Mouse (Mus musculus) forebrain, embryonic 13.5 days (tissue): ENCODE data around the gene Txk. TPM values are rescaled to one million over a fixed set of nuclear protein-coding genes. Genes with fewer than 3 reads are reported as not detected.

Source experiments
- ATAC-seq: fragments of 200-750 bp; cut with Nextera tagmentation; 2 replicates; pipeline ENCODE4 v1.8.0; 2017
- H3K27ac ChIP-seq: fragments of 300-500 bp; sonication (generic); 2 replicates; pipeline ENCODE4 v1.5.1; 2015; ENCODE audit warnings: inconsistent platforms, mild to moderate bottlenecking, moderate library complexity
- H3K27me3 ChIP-seq: fragments of 300-500 bp; sonication (generic); 2 replicates; pipeline ENCODE4 v1.6.1; 2015; ENCODE audit warnings: mild to moderate bottlenecking, inconsistent platforms
- H3K36me3 ChIP-seq: fragments of 300-500 bp; sonication (generic); 2 replicates; pipeline ENCODE4 v1.6.1; 2015; ENCODE audit warnings: mild to moderate bottlenecking, inconsistent platforms; ENCODE audit not compliant: poor library complexity, severe bottlenecking
- H3K4me1 ChIP-seq: fragments of 300-500 bp; sonication (generic); 2 replicates; pipeline ENCODE4 v1.6.1; 2015; ENCODE audit warnings: inconsistent platforms
- H3K4me2 ChIP-seq: fragments of 300-500 bp; sonication (generic); 2 replicates; pipeline ENCODE4 v1.6.1; 2015; ENCODE audit warnings: inconsistent platforms, mild to moderate bottlenecking, moderate library complexity
- H3K4me3 ChIP-seq: fragments of 300-500 bp; sonication (generic); 2 replicates; pipeline ENCODE4 v1.5.1; 2015; ENCODE audit warnings: mild to moderate bottlenecking, inconsistent platforms
- H3K9ac ChIP-seq: fragments of 300-500 bp; sonication (generic); 2 replicates; pipeline ENCODE4 v1.6.1; 2015; ENCODE audit warnings: mild to moderate bottlenecking, inconsistent platforms
- H3K9me3 ChIP-seq: fragments of 300-500 bp; sonication (generic); replicated peaks from 2 replicates; pipeline ENCODE4 v1.6.1; 2016; ENCODE audit warnings: inconsistent platforms
- WGBS: fragments of 180-500 bp; shearing (Covaris S2); methylation state at CpG from one replicate; pipeline ENCODE4 v1.1.7; 2015; 5-methylcytosine and 5-hydroxymethylcytosine counted together
- polyA plus RNA-seq: library from polyadenylated mRNA; unstranded; fragments of >200 nt; fragmentation: Nextera tagmentation; extraction: Ambion mirVana; gene quantifications from 2 replicates; pipeline ENCODE4 v1.2.1, GENCODE M21; 2015

Gene Txk
- polyA plus RNA-seq, 1 experiment from 2014 or later, result 0.08 TPM

DNA sequence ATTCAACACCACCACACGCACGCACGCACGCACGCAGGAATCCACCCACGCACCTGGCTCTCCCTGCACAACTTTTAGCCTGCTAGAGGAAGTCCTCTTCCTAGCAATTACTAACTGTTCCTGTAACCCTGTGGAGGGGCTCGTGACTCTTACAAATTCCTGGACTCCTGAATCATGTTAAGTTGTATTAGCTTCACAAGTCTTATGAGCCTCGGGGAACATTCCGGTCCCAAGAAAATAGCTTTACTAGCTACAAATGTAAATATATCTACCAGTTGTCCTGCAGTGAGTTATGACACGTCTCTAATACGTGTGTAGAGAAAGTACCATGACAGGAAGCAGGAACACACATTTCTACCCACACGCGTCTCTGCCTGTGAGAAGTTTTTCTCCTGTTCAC, 43.1 kb downstream of the Txk start:
- H3K27ac ChIP-seq, result no peak overlapping the region
- H3K36me3 ChIP-seq, result no peaks in the 10 kb centered on the region
- H3K4me3 ChIP-seq, result no peak overlapping the region
- H3K27me3 ChIP-seq, result no peaks in the 10 kb centered on the region
- no peak overlapping the region for H3K4me2 ChIP-seq
- no peak overlapping the region for H3K9ac ChIP-seq
- 93% methylated on average over 13 of the region's 13 CpGs for WGBS
- H3K4me1 ChIP-seq, result no peaks in the 10 kb centered on the region
- no peak for ATAC-seq
- no peaks in the 10 kb centered on the region for H3K9me3 ChIP-seq

DNA sequence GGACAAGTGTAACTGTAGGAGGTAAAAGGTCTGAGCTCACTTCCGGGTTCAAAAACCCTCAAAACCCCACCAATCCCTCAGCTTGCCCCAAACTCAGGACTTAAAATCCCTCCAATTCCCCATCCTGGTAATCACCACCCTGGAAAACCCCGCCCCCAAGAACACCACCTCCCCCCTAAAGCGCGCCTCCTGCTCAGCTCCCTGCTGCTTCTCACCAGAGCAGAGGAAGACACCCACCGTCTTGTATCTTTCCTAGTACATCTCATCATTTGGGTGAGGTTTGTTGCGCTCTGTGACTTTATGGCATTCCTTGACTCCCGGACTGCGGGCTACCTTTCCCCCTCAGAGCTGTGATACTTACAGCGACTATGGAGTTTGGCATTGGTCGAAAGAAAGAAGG, 45.9 kb downstream of the Txk start:
- Histone ChIP-seq H3K4me2 (no peak overlapping the region), H3K9ac (no peak overlapping the region), H3K36me3 (no peaks in the 10 kb centered on the region), H3K27me3 (no peaks in the 10 kb centered on the region), H3K27ac (no peak overlapping the region), H3K9me3 (no peaks in the 10 kb centered on the region), H3K4me3 (no peak overlapping the region), H3K4me1 (no peaks in the 10 kb centered on the region)
- ATAC-seq, result no peak
- 65% methylated on average over 10 of the region's 10 CpGs for WGBS

DNA sequence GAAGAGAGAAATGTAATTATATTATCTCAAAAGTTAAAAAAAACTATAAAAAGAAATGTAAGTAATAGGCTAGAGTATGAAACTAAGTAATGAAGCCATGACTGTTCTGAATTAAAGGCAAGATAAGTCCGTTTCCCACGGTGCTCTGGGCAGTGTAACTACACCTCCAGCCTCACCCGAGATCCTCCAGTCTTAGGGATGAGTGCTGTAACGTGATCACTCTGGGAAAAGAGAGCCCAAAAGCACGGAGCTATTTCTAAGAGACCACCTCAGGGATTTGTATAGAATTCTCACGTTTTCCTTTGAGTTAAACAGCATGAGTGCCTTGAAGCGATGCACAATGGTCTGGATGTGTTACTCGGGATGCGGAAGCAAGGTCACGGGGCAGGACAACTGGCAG, 46.5 kb downstream of the Txk start:
- H3K27ac ChIP-seq, result no peak overlapping the region
- H3K9me3 ChIP-seq, result no peaks in the 10 kb centered on the region
- H3K4me2 ChIP-seq, result no peak overlapping the region
- WGBS, result 40% methylated on average over 10 of the region's 10 CpGs
- H3K9ac ChIP-seq, result no peak overlapping the region
- no peaks in the 10 kb centered on the region for H3K36me3 ChIP-seq
- H3K4me3 ChIP-seq, result no peak overlapping the region
- H3K4me1 ChIP-seq, result no peaks in the 10 kb centered on the region
- no peak for ATAC-seq
- no peaks in the 10 kb centered on the region for H3K27me3 ChIP-seq

DNA sequence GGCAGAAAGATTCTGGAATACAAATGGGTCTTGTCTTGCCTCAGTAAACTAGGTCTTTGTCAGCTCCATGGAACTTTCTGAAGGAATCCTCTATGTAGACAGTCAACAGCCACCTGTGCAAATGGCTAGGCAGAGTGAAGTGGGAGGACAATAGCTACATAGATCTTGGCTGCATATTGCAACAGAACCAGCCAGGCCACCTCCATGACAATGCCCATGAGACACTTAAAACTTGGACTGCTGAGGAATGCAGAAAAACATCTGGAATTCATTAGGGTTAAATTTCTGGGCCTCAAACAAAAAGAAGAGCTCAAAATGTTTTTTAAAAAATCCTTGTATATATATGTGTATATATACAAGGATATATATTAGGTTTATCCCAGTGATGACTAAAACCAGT, 50.4 kb downstream of the Txk start:
- ATAC-seq, result no peak
- no peak overlapping the region for H3K27ac ChIP-seq
- H3K36me3 ChIP-seq, result no peaks in the 10 kb centered on the region
- no peaks in the 10 kb centered on the region for H3K27me3 ChIP-seq
- H3K9ac ChIP-seq, result no peak overlapping the region
- no peak overlapping the region for H3K4me2 ChIP-seq
- no peaks in the 10 kb centered on the region for H3K9me3 ChIP-seq
- no peak overlapping the region for H3K4me3 ChIP-seq
- peaks cover 16% of the 10 kb centered on the region; the same call in 1 of the 2 replicates for H3K4me1 ChIP-seq

DNA sequence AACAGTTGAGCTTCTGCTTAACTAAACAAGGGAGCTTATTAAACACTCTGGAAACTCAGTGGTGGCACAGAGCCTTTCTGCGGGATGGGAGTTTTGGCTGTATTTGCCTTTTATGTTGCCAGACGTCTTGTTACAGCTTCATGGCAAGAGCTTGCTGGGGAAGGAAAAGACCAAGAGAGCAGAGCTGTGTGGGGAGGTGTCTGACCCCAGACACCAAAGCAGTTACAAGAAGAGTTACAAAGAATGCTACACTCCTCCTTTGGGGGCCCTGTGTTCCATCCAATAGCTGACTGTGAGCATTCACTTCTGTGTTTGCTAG, 53.1 kb downstream of the Txk start:
- Histone ChIP-seq H3K4me3 (no peak overlapping the region), H3K4me1 (peaks cover 16% of the 10 kb centered on the region; the same call in 1 of the 2 replicates), H3K4me2 (no peak overlapping the region), H3K9ac (no peak overlapping the region), H3K27me3 (no peaks in the 10 kb centered on the region), H3K9me3 (no peaks in the 10 kb centered on the region), H3K27ac (no peak overlapping the region), H3K36me3 (no peaks in the 10 kb centered on the region)
- ATAC-seq, result no peak
- WGBS, result 7% methylated on average over 2 of the region's 2 CpGs

DNA sequence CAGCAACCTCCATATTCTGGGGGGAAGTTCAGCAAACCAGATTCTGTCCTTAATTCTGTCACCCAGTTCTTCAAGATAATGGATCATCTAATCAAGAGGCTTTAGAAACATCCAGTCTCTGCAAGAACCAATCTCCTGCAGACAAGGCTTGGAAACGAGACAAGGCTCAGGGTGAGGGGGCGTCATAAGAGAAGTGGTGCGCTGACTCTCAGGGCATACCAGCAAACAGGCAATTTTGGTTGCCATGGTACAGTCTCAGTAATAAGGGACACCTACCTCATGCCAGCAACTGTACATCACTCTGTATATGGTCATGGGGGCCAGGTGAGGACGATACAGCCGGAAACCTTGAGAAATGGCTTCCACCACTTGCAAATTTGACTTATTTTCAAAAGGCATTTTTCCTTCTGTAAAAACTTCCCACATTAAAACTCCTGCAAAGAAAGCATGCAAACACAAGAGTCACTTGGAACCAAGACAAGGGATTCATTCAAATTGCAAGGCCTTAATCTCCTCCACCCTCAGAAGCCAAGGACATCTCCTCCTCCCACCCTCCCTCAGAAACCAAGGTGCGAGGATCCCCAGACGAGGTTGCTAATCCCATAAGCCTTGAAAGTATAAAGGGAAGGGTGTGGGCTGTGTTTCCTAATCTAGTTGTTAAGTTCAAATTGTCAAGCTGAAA, 53.6 kb downstream of the Txk start:
- 53% methylated on average over 7 of the region's 7 CpGs for WGBS
- Histone ChIP-seq H3K9ac (no peak overlapping the region), H3K9me3 (no peaks in the 10 kb centered on the region), H3K36me3 (no peaks in the 10 kb centered on the region), H3K4me2 (no peak overlapping the region), H3K27ac (no peak overlapping the region), H3K27me3 (no peaks in the 10 kb centered on the region), H3K4me1 (peaks cover 16% of the 10 kb centered on the region; the same call in 1 of the 2 replicates), H3K4me3 (no peak overlapping the region)
- ATAC-seq, result peak; percentile 34; the same call in 1 of the 2 replicates

DNA sequence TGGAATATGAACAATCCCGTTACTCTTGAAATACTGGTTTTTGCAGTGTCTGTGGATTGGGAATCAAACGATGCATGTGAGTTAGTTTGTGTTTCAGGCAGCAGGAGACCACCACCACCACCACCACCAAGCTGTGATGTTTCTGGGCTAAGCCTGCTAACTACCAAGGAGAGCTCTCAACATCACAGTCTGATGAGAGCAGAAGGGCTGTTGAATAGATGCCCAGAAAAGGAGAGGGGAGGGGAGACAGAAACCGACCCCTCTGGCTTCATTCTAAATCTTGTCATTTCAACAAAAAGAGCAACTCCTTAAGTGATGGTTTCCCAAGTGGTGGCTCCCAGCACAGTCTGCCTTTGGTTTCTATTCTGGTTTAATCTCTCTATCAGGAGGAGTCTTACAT, 54.2 kb downstream of the Txk start:
- Histone ChIP-seq H3K9me3 (no peaks in the 10 kb centered on the region), H3K4me3 (no peak overlapping the region), H3K4me1 (peaks cover 16% of the 10 kb centered on the region; the same call in 1 of the 2 replicates), H3K27ac (no peak overlapping the region), H3K27me3 (no peaks in the 10 kb centered on the region), H3K9ac (no peak overlapping the region), H3K36me3 (no peaks in the 10 kb centered on the region), H3K4me2 (no peak overlapping the region)
- WGBS, result 55% methylated on average over 3 of the region's 3 CpGs
- peak; percentile 79 for ATAC-seq

DNA sequence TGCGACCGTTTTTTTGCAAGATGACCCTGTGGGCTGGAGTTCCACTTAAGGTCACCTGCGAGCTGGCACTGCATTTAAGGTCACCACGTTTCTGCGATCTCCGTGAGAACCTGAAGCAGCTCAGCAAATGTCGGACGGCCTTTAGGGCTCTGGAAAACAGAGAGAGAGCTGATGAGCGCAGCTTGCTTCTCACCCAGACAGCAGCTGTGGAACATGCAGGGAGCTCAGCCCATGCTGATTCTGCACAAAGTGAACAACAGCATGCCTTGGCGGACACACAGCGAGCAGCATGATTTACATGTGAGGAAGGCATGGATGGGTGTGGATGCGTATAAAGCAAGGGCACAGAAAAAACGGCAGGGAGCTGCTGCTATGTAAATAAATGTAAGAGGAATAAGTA, 56.1 kb downstream of the Txk start:
- 76% methylated on average over 13 of the region's 13 CpGs for WGBS
- no peaks in the 10 kb centered on the region for H3K9me3 ChIP-seq

DNA sequence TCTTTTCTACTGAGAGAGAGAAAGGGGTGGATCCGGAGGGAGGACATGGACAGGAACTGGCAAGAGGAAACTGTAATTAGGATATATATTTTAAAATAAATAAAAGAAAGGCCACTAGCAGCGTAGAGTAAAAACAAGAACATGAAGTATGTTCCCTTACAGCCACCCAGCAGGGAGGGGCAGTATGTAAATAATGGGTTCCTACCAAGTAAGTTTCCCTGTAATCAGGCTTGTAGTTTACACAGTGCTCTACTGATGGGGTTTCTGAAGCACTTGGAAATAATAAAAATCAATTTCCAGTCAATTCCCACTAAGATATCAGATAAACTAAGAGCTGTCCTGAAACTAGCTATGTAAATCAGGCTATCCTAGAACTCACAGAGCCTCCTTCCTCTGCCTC, 57.9 kb downstream of the Txk start:
- Histone ChIP-seq H3K9me3 (no peaks in the 10 kb centered on the region), H3K27me3 (no peaks in the 10 kb centered on the region), H3K4me2 (no peak overlapping the region), H3K36me3 (no peaks in the 10 kb centered on the region), H3K27ac (no peak overlapping the region), H3K4me3 (no peak overlapping the region), H3K9ac (no peak overlapping the region), H3K4me1 (peaks cover 16% of the 10 kb centered on the region; the same call in 1 of the 2 replicates)
- 92% methylated on average over 2 of the region's 2 CpGs for WGBS
- ATAC-seq, result no peak

More for the DNA sequence above, 56.1 kb downstream of the Txk start:
- no peak overlapping the region for H3K4me2 ChIP-seq
- no peak overlapping the region for H3K9ac ChIP-seq
- no peak overlapping the region for H3K4me3 ChIP-seq
- no peak overlapping the region for H3K27ac ChIP-seq
- H3K36me3 ChIP-seq, result no peaks in the 10 kb centered on the region
- H3K4me1 ChIP-seq, result peaks cover 16% of the 10 kb centered on the region; the same call in 1 of the 2 replicates
- H3K27me3 ChIP-seq, result no peaks in the 10 kb centered on the region
- no peak for ATAC-seq

DNA sequence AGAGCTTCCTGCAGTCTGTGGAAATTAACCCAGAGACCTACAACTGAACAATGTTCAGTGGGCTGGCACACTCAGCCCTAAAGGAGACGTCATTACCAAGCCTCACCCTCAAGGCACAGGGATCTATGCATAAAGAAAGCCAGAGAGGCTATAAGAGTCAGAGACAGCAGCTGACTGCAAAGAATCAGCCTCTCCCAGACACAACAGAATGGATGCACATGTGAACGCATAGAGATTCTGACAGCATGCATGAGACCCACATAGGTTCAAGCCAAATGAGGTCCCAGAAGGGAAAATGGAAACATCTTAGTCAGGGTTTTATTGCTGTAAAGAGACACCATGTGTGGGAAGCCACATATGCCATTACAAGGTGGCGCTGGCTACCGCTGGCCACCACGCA, 62.1 kb downstream of the Txk start:
- Histone ChIP-seq H3K9me3 (no peaks in the 10 kb centered on the region), H3K9ac (no peak overlapping the region), H3K4me1 (no peaks in the 10 kb centered on the region), H3K27ac (no peak overlapping the region), H3K4me3 (no peak overlapping the region), H3K4me2 (no peak overlapping the region), H3K27me3 (no peaks in the 10 kb centered on the region), H3K36me3 (no peaks in the 10 kb centered on the region)
- peak; percentile 61; the same call in 1 of the 2 replicates for ATAC-seq
- 93% methylated on average over 5 of the region's 5 CpGs for WGBS

DNA sequence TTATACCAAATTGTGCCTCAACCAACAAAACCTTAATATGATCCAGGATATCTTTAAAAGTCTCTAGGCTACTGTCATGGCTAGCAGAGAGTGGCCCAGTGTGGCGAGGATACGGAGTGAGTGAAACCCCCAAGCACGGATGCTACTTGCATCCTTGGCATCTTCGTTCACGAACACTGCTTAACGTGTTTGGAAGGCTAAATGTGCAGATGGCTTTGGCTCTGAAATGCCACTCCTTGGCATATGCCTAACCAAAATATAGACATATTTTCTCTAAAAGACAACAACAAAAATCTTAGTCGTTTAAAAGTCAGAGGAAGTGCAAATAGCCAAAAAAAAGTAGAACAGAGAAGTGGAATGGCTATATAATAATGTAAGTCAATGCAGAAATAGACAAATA, 63.0 kb downstream of the Txk start:
- no peaks in the 10 kb centered on the region for H3K4me1 ChIP-seq
- H3K9me3 ChIP-seq, result no peaks in the 10 kb centered on the region
- H3K27me3 ChIP-seq, result no peaks in the 10 kb centered on the region
- H3K27ac ChIP-seq, result no peak overlapping the region
- H3K4me2 ChIP-seq, result no peak overlapping the region
- no peak for ATAC-seq
- no peaks in the 10 kb centered on the region for H3K36me3 ChIP-seq
- H3K9ac ChIP-seq, result no peak overlapping the region
- 88% methylated on average over 7 of the region's 7 CpGs for WGBS
- H3K4me3 ChIP-seq, result no peak overlapping the region

DNA sequence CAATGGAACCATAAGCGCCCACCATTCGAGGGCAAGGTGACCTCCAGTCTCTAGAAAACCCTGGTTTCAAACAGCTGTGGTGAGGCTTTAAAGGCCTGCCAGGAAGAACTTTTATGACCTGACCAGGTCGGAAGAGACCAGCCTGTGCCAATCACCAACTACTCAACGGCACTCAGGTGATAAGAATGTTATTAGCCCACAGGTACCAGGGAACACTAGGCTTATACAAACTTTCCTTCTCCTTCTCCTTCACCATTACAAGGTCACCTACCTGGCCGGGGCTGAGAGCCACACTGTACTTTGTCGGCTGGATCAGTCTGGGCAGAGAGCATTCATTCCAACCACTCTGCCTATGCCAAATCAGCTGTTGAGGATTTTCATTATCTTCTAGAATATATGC, 71.1 kb downstream of the Txk start:
- no peaks in the 10 kb centered on the region for H3K36me3 ChIP-seq
- H3K9ac ChIP-seq, result no peak overlapping the region
- ATAC-seq, result no peak
- H3K9me3 ChIP-seq, result no peaks in the 10 kb centered on the region
- no peak overlapping the region for H3K27ac ChIP-seq
- no peaks in the 10 kb centered on the region for H3K4me1 ChIP-seq
- no peaks in the 10 kb centered on the region for H3K27me3 ChIP-seq
- H3K4me2 ChIP-seq, result no peak overlapping the region
- no peak overlapping the region for H3K4me3 ChIP-seq
- 89% methylated on average over 6 of the region's 6 CpGs for WGBS

DNA sequence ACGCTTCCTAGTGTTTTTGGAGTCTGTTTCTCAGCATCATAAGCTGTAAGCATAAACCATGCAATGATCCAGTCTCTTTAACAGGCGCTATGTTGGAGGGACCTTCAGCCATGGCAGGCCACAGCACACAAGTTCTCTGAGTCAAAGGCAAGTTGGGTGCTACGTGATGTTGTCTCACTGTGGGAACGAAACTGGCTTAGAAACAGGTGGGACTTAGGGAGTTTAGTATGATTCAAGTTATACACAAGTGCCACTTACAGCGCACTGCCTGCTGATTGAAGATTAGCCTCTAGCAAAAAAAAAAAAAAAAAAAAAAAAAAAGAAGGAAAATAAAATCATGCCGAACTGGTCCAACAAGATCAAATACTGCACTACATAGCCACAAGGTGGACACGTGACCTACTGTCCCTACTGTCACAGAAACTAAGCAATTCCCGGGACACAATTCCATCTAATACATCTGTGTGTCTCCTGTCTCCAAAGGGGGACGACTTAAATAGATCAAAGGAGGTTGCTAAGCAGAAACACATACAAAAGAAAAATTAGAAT, 77.5 kb downstream of the Txk start:
- no peak overlapping the region for H3K4me3 ChIP-seq
- H3K9ac ChIP-seq, result no peak overlapping the region
- no peaks in the 10 kb centered on the region for H3K27me3 ChIP-seq
- no peak overlapping the region for H3K4me2 ChIP-seq
- H3K4me1 ChIP-seq, result peaks cover 10% of the 10 kb centered on the region
- H3K9me3 ChIP-seq, result no peaks in the 10 kb centered on the region
- no peak overlapping the region for H3K27ac ChIP-seq
- ATAC-seq, result no peak
- 81% methylated on average over 9 of the region's 9 CpGs for WGBS
- no peaks in the 10 kb centered on the region for H3K36me3 ChIP-seq
